Mouse (Mus musculus) retina, embryonic 14.5 days (tissue): Measurements from ENCODE around the gene Trip10.

Experiments
- DNase-seq: peaks from one replicate; pipeline ENCODE4 v3.0.0-alpha.2; 2015; ENCODE audit warnings: low spot score

Gene Trip10

GRCm38 (mm10) chr17:57249186-57250181, at the start of gene Trip10:
TSS of gene Trip10 (plus strand) at chr17:57249455.
- peak; percentile 96 for DNase-seq

GRCm38 (mm10) chr17:57201841-57202724, 47.2 kb upstream of the Trip10 start:
- no peak for DNase-seq

- DNase-seq: no peak
Observed at GRCm38 (mm10) chr17:57207938-57208337, 41.3 kb upstream of the Trip10 start.

GRCm38 (mm10) chr17:57209330-57209729, 39.9 kb upstream of the Trip10 start:
- no peak for DNase-seq

GRCm38 (mm10) chr17:57211501-57211900, 37.8 kb upstream of the Trip10 start:
- DNase-seq: no peak

GRCm38 (mm10) chr17:57214676-57215387, 34.4 kb upstream of the Trip10 start:
- peak; percentile 80 for DNase-seq

GRCm38 (mm10) chr17:57218335-57218900, 30.8 kb upstream of the Trip10 start:
- DNase-seq: no peak

GRCm38 (mm10) chr17:57219167-57219883, 29.9 kb upstream of the Trip10 start:
- DNase-seq: peak; percentile 77

- DNase-seq: peak; percentile 59
Observed at GRCm38 (mm10) chr17:57219884-57220207, 29.4 kb upstream of the Trip10 start.

- DNase-seq: no peak
Observed at GRCm38 (mm10) chr17:57221911-57222310, 27.3 kb upstream of the Trip10 start.

- no peak for DNase-seq
Observed at GRCm38 (mm10) chr17:57223313-57223712, 25.9 kb upstream of the Trip10 start.

GRCm38 (mm10) chr17:57227468-57227867, 21.8 kb upstream of the Trip10 start:
- DNase-seq: no peak

- no peak for DNase-seq
Observed at GRCm38 (mm10) chr17:57228014-57228413, 21.2 kb upstream of the Trip10 start, which contains the start of gene C3. TSS of gene C3 (minus strand) at chr17:57228136.

GRCm38 (mm10) chr17:57228873-57229272, 20.4 kb upstream of the Trip10 start:
- no peak for DNase-seq

GRCm38 (mm10) chr17:57229851-57230727, 19.2 kb upstream of the Trip10 start:
- no peak for DNase-seq

GRCm38 (mm10) chr17:57230728-57231125, 18.5 kb upstream of the Trip10 start:
- DNase-seq: no peak

GRCm38 (mm10) chr17:57231321-57231771, 17.9 kb upstream of the Trip10 start:
- DNase-seq: no peak

- DNase-seq: no peak
Observed at GRCm38 (mm10) chr17:57232200-57232599, 17.1 kb upstream of the Trip10 start.

GRCm38 (mm10) chr17:57233038-57233437, 16.2 kb upstream of the Trip10 start:
- peak; percentile 33 for DNase-seq
